Mouse (Mus musculus): ENCODE measurements at regions not wholly inside any gene's neighbourhood (a gene's known extent, or its start where the extent isn't known, plus 50 kb on each side); places are given as distances from the start of the nearest gene placed in this dataset.

DNA sequence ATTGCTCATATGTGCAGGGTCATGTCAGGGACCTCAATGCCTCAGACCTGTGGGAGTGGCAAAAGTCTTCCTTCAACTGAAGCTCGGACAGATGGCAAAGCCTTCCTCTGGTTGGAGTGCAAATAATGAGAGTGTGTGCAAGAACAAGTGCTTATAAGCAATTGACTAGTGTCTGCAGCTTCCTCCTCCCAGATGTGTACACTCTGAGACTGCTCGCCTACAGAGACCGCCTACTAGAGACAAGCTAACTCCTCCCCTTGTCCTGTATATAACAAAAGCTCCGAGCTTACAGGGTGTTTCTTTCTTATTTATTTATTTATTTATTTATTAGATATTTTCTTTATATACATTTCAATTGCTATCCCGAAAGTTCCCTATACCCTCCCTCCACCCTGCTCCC is 138.7 kb upstream of the Sox4 start:
- Histone ChIP-seq H3K4me1 (replicated peaks; ENCODE audit: control insufficient read depth, insufficient read depth, low read length) (no peaks in the 10 kb centered on the region), H3K9me3 (ENCODE audit: control insufficient read depth, low read length) (no peaks in the 10 kb centered on the region), H3K27ac (ENCODE audit: low read length) (no peak overlapping the region), H3K27me3 (replicated peaks; ENCODE audit: control insufficient read depth, insufficient read depth, low read length) (no peaks in the 10 kb centered on the region), H3K36me3 (ENCODE audit: control insufficient read depth, insufficient read depth) (no peaks in the 10 kb centered on the region), H3K4me2 (ENCODE audit: low read length) (no peak overlapping the region), H3K4me3 (replicated peaks; ENCODE audit: low read length) (no peak overlapping the region), H3K9ac (replicated peaks; ENCODE audit: low read depth, low read length) (no peak overlapping the region)
- 88% methylated on average over 5 of the region's 5 CpGs for WGBS
- no peak for ATAC-seq

GRCm38 (mm10) chr13:29086854-29087253 is 133.3 kb upstream of the Sox4 start:
- Histone ChIP-seq H3K9ac (replicated peaks; ENCODE audit: low read depth, low read length) (no peak overlapping the region), H3K27ac (ENCODE audit: low read length) (no peak overlapping the region), H3K36me3 (ENCODE audit: control insufficient read depth, insufficient read depth) (no peaks in the 10 kb centered on the region), H3K4me1 (replicated peaks; ENCODE audit: control insufficient read depth, insufficient read depth, low read length) (no peaks in the 10 kb centered on the region), H3K9me3 (ENCODE audit: control insufficient read depth, low read length) (no peaks in the 10 kb centered on the region), H3K27me3 (replicated peaks; ENCODE audit: control insufficient read depth, insufficient read depth, low read length) (no peaks in the 10 kb centered on the region), H3K4me3 (replicated peaks; ENCODE audit: low read length) (no peak overlapping the region), H3K4me2 (ENCODE audit: low read length) (no peak overlapping the region)
- WGBS: 58% methylated on average over 5 of the region's 5 CpGs
- no peak for ATAC-seq

DNA sequence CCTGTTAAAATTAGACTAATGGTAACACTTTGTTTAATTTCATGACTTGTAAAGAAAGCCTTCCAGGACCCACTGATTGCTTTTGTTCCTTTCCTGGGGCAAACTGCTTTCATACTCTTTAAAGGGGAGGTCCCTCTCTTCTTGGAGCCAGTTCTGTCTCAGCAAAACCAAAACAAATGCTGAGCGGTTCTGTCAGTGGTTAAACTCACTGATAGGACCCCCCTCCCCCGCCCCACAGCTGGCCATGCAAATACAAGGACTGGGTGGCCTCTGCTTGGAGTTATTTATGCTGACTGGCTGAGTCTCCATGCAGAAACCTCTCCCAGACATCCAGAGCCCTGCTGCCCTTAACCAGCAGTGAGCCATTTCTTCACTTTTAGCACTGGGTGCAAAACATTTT is 127.6 kb upstream of the Sox4 start:
- no peaks in the 10 kb centered on the region for H3K36me3 ChIP-seq (ENCODE audit: control insufficient read depth, insufficient read depth)
- no peaks in the 10 kb centered on the region for H3K27me3 ChIP-seq (replicated peaks; ENCODE audit: control insufficient read depth, insufficient read depth, low read length)
- no peak overlapping the region for H3K27ac ChIP-seq (ENCODE audit: low read length)
- H3K9ac ChIP-seq (replicated peaks; ENCODE audit: low read depth, low read length): no peak overlapping the region
- no peaks in the 10 kb centered on the region for H3K4me1 ChIP-seq (replicated peaks; ENCODE audit: control insufficient read depth, insufficient read depth, low read length)
- no peak overlapping the region for H3K4me2 ChIP-seq (ENCODE audit: low read length)
- 39% methylated on average over 2 of the region's 2 CpGs for WGBS
- no peak for ATAC-seq
- H3K9me3 ChIP-seq (ENCODE audit: control insufficient read depth, low read length): no peaks in the 10 kb centered on the region
- no peak overlapping the region for H3K4me3 ChIP-seq (replicated peaks; ENCODE audit: low read length)

GRCm38 (mm10) chr13:29079841-29080240 is 126.3 kb upstream of the Sox4 start:
- no peaks in the 10 kb centered on the region for H3K9me3 ChIP-seq (ENCODE audit: control insufficient read depth, low read length)
- no peaks in the 10 kb centered on the region for H3K27me3 ChIP-seq (replicated peaks; ENCODE audit: control insufficient read depth, insufficient read depth, low read length)
- no peak overlapping the region for H3K27ac ChIP-seq (ENCODE audit: low read length)
- H3K4me3 ChIP-seq (replicated peaks; ENCODE audit: low read length): no peak overlapping the region
- no peak overlapping the region for H3K9ac ChIP-seq (replicated peaks; ENCODE audit: low read depth, low read length)
- H3K36me3 ChIP-seq (ENCODE audit: control insufficient read depth, insufficient read depth): no peaks in the 10 kb centered on the region
- WGBS: 95% methylated on average over 10 of the region's 10 CpGs
- no peaks in the 10 kb centered on the region for H3K4me1 ChIP-seq (replicated peaks; ENCODE audit: control insufficient read depth, insufficient read depth, low read length)
- no peak overlapping the region for H3K4me2 ChIP-seq (ENCODE audit: low read length)
- ATAC-seq: no peak

DNA sequence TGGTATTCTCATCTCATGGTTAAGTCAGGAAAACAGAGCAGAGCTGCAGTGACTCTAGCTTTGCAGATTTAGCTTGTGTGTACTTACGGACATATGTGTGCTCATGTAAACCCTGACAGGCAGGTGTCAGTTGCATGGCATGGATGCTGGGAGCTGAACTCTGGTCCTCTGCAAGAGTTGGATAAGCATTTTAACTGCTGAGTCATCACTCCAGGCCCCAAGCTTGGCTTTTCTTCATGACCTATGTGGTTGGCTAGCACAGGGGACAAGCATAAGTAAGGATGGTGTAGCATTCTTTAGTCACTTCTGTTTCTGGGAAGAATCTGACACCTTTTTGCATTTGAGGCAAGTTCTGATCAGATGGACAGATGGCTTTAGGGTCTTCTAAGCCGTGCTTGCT is 120.1 kb upstream of the Sox4 start:
- H3K9ac ChIP-seq (replicated peaks; ENCODE audit: low read depth, low read length): no peak overlapping the region
- no peaks in the 10 kb centered on the region for H3K36me3 ChIP-seq (ENCODE audit: control insufficient read depth, insufficient read depth)
- no peak overlapping the region for H3K27ac ChIP-seq (ENCODE audit: low read length)
- H3K9me3 ChIP-seq (ENCODE audit: control insufficient read depth, low read length): no peaks in the 10 kb centered on the region
- no peaks in the 10 kb centered on the region for H3K27me3 ChIP-seq (replicated peaks; ENCODE audit: control insufficient read depth, insufficient read depth, low read length)
- H3K4me1 ChIP-seq (replicated peaks; ENCODE audit: control insufficient read depth, insufficient read depth, low read length): no peaks in the 10 kb centered on the region
- no peak overlapping the region for H3K4me2 ChIP-seq (ENCODE audit: low read length)
- no peak for ATAC-seq
- H3K4me3 ChIP-seq (replicated peaks; ENCODE audit: low read length): no peak overlapping the region
- WGBS: 94% methylated on average over 2 of the region's 2 CpGs

- Histone ChIP-seq H3K4me3 (replicated peaks; ENCODE audit: low read length) (no peak overlapping the region), H3K9me3 (ENCODE audit: control insufficient read depth, low read length) (no peaks in the 10 kb centered on the region), H3K36me3 (ENCODE audit: control insufficient read depth, insufficient read depth) (no peaks in the 10 kb centered on the region), H3K9ac (replicated peaks; ENCODE audit: low read depth, low read length) (no peak overlapping the region), H3K27ac (ENCODE audit: low read length) (no peak overlapping the region), H3K4me1 (replicated peaks; ENCODE audit: control insufficient read depth, insufficient read depth, low read length) (peaks cover 2% of the 10 kb centered on the region), H3K27me3 (replicated peaks; ENCODE audit: control insufficient read depth, insufficient read depth, low read length) (no peaks in the 10 kb centered on the region), H3K4me2 (ENCODE audit: low read length) (no peak overlapping the region)
- ATAC-seq: no peak
- WGBS: 91% methylated on average over 5 of the region's 5 CpGs
These were observed 110.4 kb upstream of the Sox4 start for GRCm38 (mm10) chr13:29063924-29064323.

- WGBS: 52% methylated on average over 5 of the region's 5 CpGs
- Histone ChIP-seq H3K9ac (replicated peaks; ENCODE audit: low read depth, low read length) (no peak overlapping the region), H3K9me3 (ENCODE audit: control insufficient read depth, low read length) (no peaks in the 10 kb centered on the region), H3K36me3 (ENCODE audit: control insufficient read depth, insufficient read depth) (no peaks in the 10 kb centered on the region), H3K4me1 (replicated peaks; ENCODE audit: control insufficient read depth, insufficient read depth, low read length) (peaks cover 3% of the 10 kb centered on the region), H3K4me2 (ENCODE audit: low read length) (no peak overlapping the region), H3K27ac (ENCODE audit: low read length) (no peak overlapping the region), H3K27me3 (replicated peaks; ENCODE audit: control insufficient read depth, insufficient read depth, low read length) (no peaks in the 10 kb centered on the region), H3K4me3 (replicated peaks; ENCODE audit: low read length) (no peak overlapping the region)
- ATAC-seq: no peak
These were observed 105.2 kb upstream of the Sox4 start for GRCm38 (mm10) chr13:29058685-29059084.

- Histone ChIP-seq H3K9ac (replicated peaks; ENCODE audit: low read depth, low read length) (no peak overlapping the region), H3K4me2 (ENCODE audit: low read length) (no peak overlapping the region), H3K27me3 (replicated peaks; ENCODE audit: control insufficient read depth, insufficient read depth, low read length) (no peaks in the 10 kb centered on the region), H3K4me1 (replicated peaks; ENCODE audit: control insufficient read depth, insufficient read depth, low read length) (no peaks in the 10 kb centered on the region), H3K36me3 (ENCODE audit: control insufficient read depth, insufficient read depth) (no peaks in the 10 kb centered on the region), H3K9me3 (ENCODE audit: control insufficient read depth, low read length) (no peaks in the 10 kb centered on the region), H3K27ac (ENCODE audit: low read length) (no peak overlapping the region), H3K4me3 (replicated peaks; ENCODE audit: low read length) (no peak overlapping the region)
- no peak for ATAC-seq
- 42% methylated on average over 4 of the region's 4 CpGs for whole genome bisulfite sequencing
These were observed 96.2 kb upstream of the Sox4 start for GRCm38 (mm10) chr13:29049730-29050129.

DNA sequence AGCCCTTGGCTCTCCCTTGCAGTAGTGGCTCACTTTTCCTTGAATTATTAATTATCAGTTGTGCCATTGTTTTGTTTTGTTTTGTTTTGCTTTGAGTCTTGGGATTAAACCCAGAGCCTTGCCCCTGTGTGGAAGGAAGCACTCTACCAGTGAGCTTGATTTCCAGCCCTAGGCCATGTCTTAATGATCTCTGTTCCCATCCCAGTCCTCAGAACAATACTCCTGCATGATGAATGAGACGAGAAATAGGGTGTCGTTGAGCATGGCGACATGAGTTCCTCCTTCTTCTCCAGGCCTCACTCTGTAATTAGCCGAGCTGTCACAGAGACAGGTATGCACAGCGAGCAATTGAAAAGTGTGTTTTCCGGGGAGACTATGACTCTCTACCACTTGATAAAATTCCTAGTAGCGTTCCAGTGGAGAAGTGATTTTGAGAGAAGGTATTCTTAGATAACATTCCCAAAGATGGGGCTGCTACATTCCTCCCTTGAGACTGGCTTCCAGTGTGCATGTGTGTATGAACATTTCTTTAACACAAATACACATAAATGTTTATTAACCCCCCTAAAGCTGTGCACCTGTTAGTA is 95.6 kb upstream of the Sox4 start:
- no peak overlapping the region for H3K9ac ChIP-seq (replicated peaks; ENCODE audit: low read depth, low read length)
- H3K27ac ChIP-seq (ENCODE audit: low read length): no peak overlapping the region

GRCm38 (mm10) chr13:29044655-29045054 is 91.1 kb upstream of the Sox4 start:
- Histone ChIP-seq H3K27me3 (replicated peaks; ENCODE audit: control insufficient read depth, insufficient read depth, low read length) (no peaks in the 10 kb centered on the region), H3K27ac (ENCODE audit: low read length) (no peak overlapping the region), H3K4me2 (ENCODE audit: low read length) (no peak overlapping the region), H3K9ac (replicated peaks; ENCODE audit: low read depth, low read length) (no peak overlapping the region), H3K9me3 (ENCODE audit: control insufficient read depth, low read length) (peaks cover 2% of the 10 kb centered on the region; the same call in 1 of the 2 replicates), H3K4me3 (replicated peaks; ENCODE audit: low read length) (no peak overlapping the region), H3K36me3 (ENCODE audit: control insufficient read depth, insufficient read depth) (no peaks in the 10 kb centered on the region), H3K4me1 (replicated peaks; ENCODE audit: control insufficient read depth, insufficient read depth, low read length) (no peaks in the 10 kb centered on the region)
- 68% methylated on average over 4 of the region's 4 CpGs for WGBS
- ATAC-seq: no peak

More for the DNA sequence above, 95.6 kb upstream of the Sox4 start:
- H3K36me3 ChIP-seq (ENCODE audit: control insufficient read depth, insufficient read depth): no peaks in the 10 kb centered on the region
- no peaks in the 10 kb centered on the region for H3K9me3 ChIP-seq (ENCODE audit: control insufficient read depth, low read length)
- H3K4me1 ChIP-seq (replicated peaks; ENCODE audit: control insufficient read depth, insufficient read depth, low read length): no peaks in the 10 kb centered on the region
- H3K4me3 ChIP-seq (replicated peaks; ENCODE audit: low read length): no peak overlapping the region
- H3K4me2 ChIP-seq (ENCODE audit: low read length): no peak overlapping the region
- no peaks in the 10 kb centered on the region for H3K27me3 ChIP-seq (replicated peaks; ENCODE audit: control insufficient read depth, insufficient read depth, low read length)
- ATAC-seq: no peak
- WGBS: 38% methylated on average over 7 of the region's 7 CpGs
